Mouse (Mus musculus) stomach, embryonic 14.5 days (tissue): ENCODE measurements around the gene Cntrob. TPM values are rescaled to one million over a fixed set of nuclear protein-coding genes. Genes with fewer than 3 reads are reported as not detected.
A peak's percentile ranks its signal among the peaks of the same experiment; 100 is the strongest.

Experiments
- ATAC-seq: fragments of 200-750 bp; cut with Nextera tagmentation; 2 replicates; pipeline ENCODE4 v1.8.0; 2017; ENCODE audit warnings: low read depth, moderate TSS enrichment; ENCODE audit not compliant: insufficient number of reproducible peaks, insufficient read depth, low FRiP score
- H3K27ac ChIP-seq: fragments of 300-500 bp; sonication (generic); 2 replicates; pipeline ENCODE4 v1.5.1; 2014; ENCODE audit warnings: mild to moderate bottlenecking, low read length, moderate library complexity, mixed read lengths
- H3K27me3 ChIP-seq: fragments of 300-500 bp; sonication (generic); 2 replicates; pipeline ENCODE4 v1.6.1; 2014; ENCODE audit warnings: low read length, control low read depth, mixed read lengths; ENCODE audit not compliant: control insufficient read depth, insufficient read depth
- H3K36me3 ChIP-seq: fragments of 300-500 bp; sonication (generic); 2 replicates; pipeline ENCODE4 v1.6.1; 2014; ENCODE audit warnings: mild to moderate bottlenecking, control low read depth, low read length, moderate library complexity, mixed read lengths; ENCODE audit not compliant: control insufficient read depth, insufficient read depth
- H3K4me1 ChIP-seq: fragments of 300-500 bp; sonication (generic); 2 replicates; pipeline ENCODE4 v1.6.1; 2014; ENCODE audit warnings: low read length, control low read depth, mixed read lengths; ENCODE audit not compliant: control insufficient read depth, insufficient read depth
- H3K4me2 ChIP-seq: fragments of 300-500 bp; sonication (generic); replicated peaks from 2 replicates; pipeline ENCODE4 v1.6.1; 2014; ENCODE audit warnings: low read depth, low read length, control low read depth
- H3K4me3 ChIP-seq: fragments of 300-500 bp; sonication (generic); 2 replicates; pipeline ENCODE4 v1.5.1; 2014; ENCODE audit warnings: low read depth, low read length, control low read depth
- H3K9ac ChIP-seq: fragments of 300-500 bp; sonication (generic); replicated peaks from 2 replicates; pipeline ENCODE4 v1.6.1; 2014; ENCODE audit warnings: low read depth, mild to moderate bottlenecking, control low read depth, low read length, moderate library complexity, mixed read lengths
- H3K9me3 ChIP-seq: fragments of 300-500 bp; sonication (generic); 2 replicates; pipeline ENCODE4 v1.6.1; 2016; ENCODE audit warnings: low read depth, low read length, control low read depth; ENCODE audit not compliant: control insufficient read depth
- WGBS: fragments of 180-500 bp; shearing (Covaris S2); extraction: QIAGEN DNeasy Blood & Tissue Kit; methylation state at CpG from one replicate; pipeline ENCODE4 v1.1.7; 2014; 5-methylcytosine and 5-hydroxymethylcytosine counted together
- polyA plus RNA-seq: library from polyadenylated mRNA; unstranded; fragments of >200 nt; fragmentation: Nextera tagmentation; extraction: Ambion mirVana; gene quantifications from 2 replicates; pipeline ENCODE4 v1.2.1, GENCODE M21; 2014

Gene Cntrob
- polyA plus RNA-seq, 1 experiment from 2014 or later, result 16.4 TPM

GRCm38 (mm10) chr11:69257807-69258206 is 65.8 kb downstream of the Cntrob start:
- H3K4me3 ChIP-seq, result 0 out of 2 replicates have a peak overlapping the region, but pooled peaks have one; percentile 3
- H3K27ac ChIP-seq, result no peak overlapping the region
- no peaks in the 10 kb centered on the region for H3K36me3 ChIP-seq
- H3K27me3 ChIP-seq, result no peaks in the 10 kb centered on the region
- no peaks in the 10 kb centered on the region for H3K4me1 ChIP-seq
- no peak overlapping the region for H3K9ac ChIP-seq
- ATAC-seq, result no peak
- H3K9me3 ChIP-seq, result no peaks in the 10 kb centered on the region
- 48% methylated on average over 4 of the region's 4 CpGs for WGBS
- no peak overlapping the region for H3K4me2 ChIP-seq

DNA sequence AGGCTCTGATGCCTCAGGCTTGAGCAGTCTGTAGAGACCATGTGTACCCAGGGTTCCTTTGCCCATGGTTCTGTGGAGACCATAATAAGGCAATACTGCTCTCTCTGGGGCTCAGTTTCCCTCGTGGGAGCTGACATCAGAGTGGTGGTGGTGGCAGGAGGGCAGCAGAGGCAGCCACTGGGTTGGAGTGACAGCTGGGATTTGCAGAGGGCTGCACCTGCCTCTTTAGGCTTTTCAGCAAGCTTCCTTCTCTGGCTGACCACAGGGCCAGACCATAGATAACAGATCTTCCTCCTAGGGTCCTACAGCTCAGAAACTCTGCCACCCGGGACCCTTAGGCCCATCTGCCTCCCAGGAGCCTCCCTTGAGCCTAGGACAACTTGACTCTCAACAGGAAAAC is 66.5 kb downstream of the Cntrob start:
- no peaks in the 10 kb centered on the region for H3K27me3 ChIP-seq
- H3K4me1 ChIP-seq, result no peaks in the 10 kb centered on the region
- no peak overlapping the region for H3K4me2 ChIP-seq
- no peaks in the 10 kb centered on the region for H3K36me3 ChIP-seq
- H3K27ac ChIP-seq, result no peak overlapping the region
- no peak for ATAC-seq
- H3K9ac ChIP-seq, result no peak overlapping the region
- no peak overlapping the region for H3K4me3 ChIP-seq
- 71% methylated on average over 2 of the region's 2 CpGs for WGBS
- H3K9me3 ChIP-seq, result no peaks in the 10 kb centered on the region

DNA sequence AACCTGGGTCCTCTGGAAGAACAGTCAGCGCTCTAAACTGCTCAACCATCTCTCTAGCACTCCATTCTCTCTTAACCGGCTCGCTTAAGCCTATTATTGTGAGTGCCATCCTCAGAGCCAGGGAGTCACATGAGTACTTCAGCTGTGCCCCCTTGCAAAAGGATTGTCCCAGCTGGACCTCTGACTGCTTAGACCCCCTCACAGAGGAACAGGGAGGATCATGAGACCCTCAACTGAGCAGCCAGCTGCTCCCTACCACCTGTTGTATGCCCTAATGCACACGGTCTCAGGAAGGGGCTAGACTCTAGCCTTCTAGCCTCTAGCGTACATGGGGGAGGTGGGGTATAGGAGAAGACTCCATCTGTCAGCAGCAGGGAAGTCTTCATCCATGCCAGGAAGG is 68.8 kb downstream of the Cntrob start:
- Histone ChIP-seq H3K4me1 (no peaks in the 10 kb centered on the region), H3K4me2 (no peak overlapping the region), H3K9me3 (no peaks in the 10 kb centered on the region), H3K4me3 (no peak overlapping the region), H3K27me3 (no peaks in the 10 kb centered on the region), H3K27ac (no peak overlapping the region), H3K9ac (no peak overlapping the region), H3K36me3 (no peaks in the 10 kb centered on the region)
- no peak for ATAC-seq
- WGBS, result 77% methylated on average over 5 of the region's 5 CpGs

DNA sequence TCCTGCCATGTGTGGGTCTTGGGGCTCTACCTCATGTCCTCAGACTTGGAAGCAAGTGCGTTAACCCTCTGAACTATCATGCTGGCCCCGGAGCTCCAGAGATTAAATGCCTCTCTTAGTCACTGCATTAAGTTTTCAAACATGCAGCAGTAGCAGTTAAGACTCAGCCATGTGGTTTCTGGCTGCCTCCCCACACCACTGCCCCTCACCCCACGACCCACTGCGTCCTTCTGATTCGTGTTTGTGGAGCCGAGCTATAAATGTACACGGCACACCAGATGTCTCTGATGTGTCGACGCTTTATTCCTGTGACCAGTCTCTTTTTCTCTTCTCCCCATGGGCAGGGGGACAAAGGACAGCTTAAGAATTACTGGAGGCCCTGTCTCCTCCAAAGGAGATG is 70.4 kb downstream of the Cntrob start:
- Histone ChIP-seq H3K9ac (no peak overlapping the region), H3K36me3 (no peaks in the 10 kb centered on the region), H3K4me3 (no peak overlapping the region), H3K9me3 (no peaks in the 10 kb centered on the region), H3K4me1 (no peaks in the 10 kb centered on the region), H3K27me3 (no peaks in the 10 kb centered on the region), H3K27ac (no peak overlapping the region), H3K4me2 (no peak overlapping the region)
- no peak for ATAC-seq
- WGBS, result 45% methylated on average over 9 of the region's 9 CpGs

GRCm38 (mm10) chr11:69251953-69252352 is 71.6 kb downstream of the Cntrob start:
- Histone ChIP-seq H3K9ac (no peak overlapping the region), H3K4me1 (no peaks in the 10 kb centered on the region), H3K4me2 (no peak overlapping the region), H3K9me3 (no peaks in the 10 kb centered on the region), H3K27ac (no peak overlapping the region), H3K27me3 (no peaks in the 10 kb centered on the region), H3K4me3 (no peak overlapping the region), H3K36me3 (no peaks in the 10 kb centered on the region)
- no peak for ATAC-seq
- WGBS, result 76% methylated on average over 7 of the region's 7 CpGs

DNA sequence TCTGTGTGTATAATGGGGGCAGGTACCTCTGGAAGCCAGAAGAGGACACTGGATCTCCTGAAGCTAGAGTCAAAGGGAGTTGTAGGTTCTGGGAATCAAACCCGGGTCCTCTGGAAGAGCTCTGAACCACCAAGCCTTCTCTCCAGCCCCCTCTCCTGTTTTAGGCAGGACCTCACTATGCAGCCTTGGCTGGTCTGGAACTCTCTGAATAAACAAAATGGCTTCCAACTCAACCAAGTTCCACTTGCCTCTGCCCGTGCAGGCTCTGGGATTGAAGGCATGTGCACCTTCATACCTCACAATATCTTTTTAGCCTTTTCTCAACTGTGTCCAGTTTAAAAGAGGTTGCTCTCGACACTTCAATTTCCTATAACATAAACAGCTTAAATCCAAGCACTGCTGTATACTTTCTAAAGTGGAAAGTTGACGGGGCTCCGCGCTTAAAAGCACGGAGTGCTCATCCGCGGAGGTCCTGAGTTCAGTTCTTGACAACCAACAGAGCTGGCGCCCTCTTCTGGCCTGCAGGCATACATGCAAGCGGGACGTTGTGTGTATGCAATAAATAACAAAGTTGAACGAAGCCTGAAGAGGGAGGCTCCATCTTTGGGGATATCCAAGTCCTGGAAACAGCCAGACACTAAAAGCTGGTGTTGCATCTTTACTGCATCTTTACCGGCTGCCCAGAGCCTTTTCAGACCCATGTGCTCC is 72.3 kb downstream of the Cntrob start:
- no peaks in the 10 kb centered on the region for H3K27me3 ChIP-seq
- no peak overlapping the region for H3K9ac ChIP-seq
- no peaks in the 10 kb centered on the region for H3K36me3 ChIP-seq
- WGBS, result 52% methylated on average over 14 of the region's 14 CpGs
- no peak overlapping the region for H3K27ac ChIP-seq
- H3K4me2 ChIP-seq, result no peak overlapping the region
- no peak overlapping the region for H3K4me3 ChIP-seq
- H3K4me1 ChIP-seq, result no peaks in the 10 kb centered on the region
- no peak for ATAC-seq
- H3K9me3 ChIP-seq, result no peaks in the 10 kb centered on the region

DNA sequence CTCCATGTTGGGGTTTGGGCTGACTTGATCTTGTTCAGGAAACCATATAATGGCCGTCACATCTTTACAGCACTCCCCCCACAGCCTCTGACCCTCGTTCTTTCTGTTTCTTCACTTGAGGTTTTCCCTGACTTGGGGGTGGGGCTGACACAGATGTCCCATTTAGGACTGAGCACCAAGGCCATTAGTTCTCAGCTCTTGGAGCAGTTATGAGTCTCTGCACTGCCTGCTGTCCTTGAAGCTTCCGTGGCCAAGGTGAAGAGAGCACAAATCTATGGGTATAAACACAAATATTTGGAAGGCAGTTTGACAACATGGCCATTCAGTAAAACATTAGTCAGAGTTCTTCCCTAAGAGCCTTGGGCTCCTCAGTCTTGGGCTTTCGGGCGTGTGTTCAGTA is 73.5 kb downstream of the Cntrob start:
- Histone ChIP-seq H3K27ac (no peak overlapping the region), H3K9ac (no peak overlapping the region), H3K27me3 (no peaks in the 10 kb centered on the region), H3K36me3 (no peaks in the 10 kb centered on the region), H3K4me1 (no peaks in the 10 kb centered on the region), H3K4me3 (no peak overlapping the region), H3K4me2 (no peak overlapping the region), H3K9me3 (no peaks in the 10 kb centered on the region)
- no peak for ATAC-seq
- 72% methylated on average over 5 of the region's 5 CpGs for WGBS
